Mouse (Mus musculus): ENCODE measurements around the gene P3h4.

DNA sequence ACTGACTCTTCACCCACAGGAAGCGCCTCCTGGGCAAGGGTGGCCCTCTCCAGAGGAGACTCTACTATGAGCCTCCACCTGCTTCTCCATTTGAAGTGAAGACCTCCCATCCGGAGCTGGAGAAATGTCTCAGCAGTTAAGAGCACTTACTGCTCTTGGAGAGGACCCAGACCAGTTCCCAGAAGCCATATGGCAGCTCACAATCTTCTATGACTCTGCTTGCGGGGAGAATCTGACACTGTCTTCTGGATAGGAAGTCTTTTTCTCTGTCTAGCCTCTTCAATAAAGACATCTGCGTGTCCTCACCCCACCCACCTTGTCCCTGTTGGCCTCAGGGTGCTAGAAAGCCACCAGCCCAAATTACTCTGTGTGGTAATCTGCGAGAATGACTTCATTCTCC is 21.7 kb downstream of the P3h4 start:
- TF ChIP-seq CTCF (IDR thresholded peaks at IDR 0.05) (no peak), EP300 (IDR thresholded peaks at IDR 0.05) (no peak)

Data from lung, postnatal 0 days (tissue).